Mouse (Mus musculus) forebrain, postnatal 0 days (tissue): ENCODE measurements around the gene Slc6a16. TPM values are rescaled to one million over a fixed set of nuclear protein-coding genes. Genes with fewer than 3 reads are reported as not detected.
"Not testable (repeated sequence)": the region's sequence is repeated elsewhere in the genome, so short reads cannot be mapped to it uniquely, and the experiment has no call there.

ENCODE experiments used
- ATAC-seq: fragments of 200-750 bp; cut with Nextera tagmentation; 2 replicates; pipeline ENCODE4 v1.8.0; 2017; ENCODE audit warnings: mild to moderate bottlenecking, moderate library complexity
- DNase-seq: peaks from one replicate; pipeline ENCODE4 v3.0.0-alpha.2; 2015
- H3K27ac ChIP-seq: fragments of 300-500 bp; sonication (generic); 2 replicates; pipeline ENCODE4 v1.5.1; 2014; ENCODE audit warnings: low read depth, mild to moderate bottlenecking, antibody characterized with exemption, low read length, moderate library complexity, mixed read lengths
- H3K27me3 ChIP-seq: fragments of 300-500 bp; sonication (generic); 2 replicates; pipeline ENCODE4 v1.6.1; 2014; ENCODE audit warnings: mild to moderate bottlenecking, low read length, mixed read lengths; ENCODE audit not compliant: insufficient read depth
- H3K36me3 ChIP-seq: fragments of 300-500 bp; sonication (generic); 2 replicates; pipeline ENCODE4 v1.6.1; 2014; ENCODE audit warnings: mild to moderate bottlenecking, moderate library complexity; ENCODE audit not compliant: insufficient read depth
- H3K4me1 ChIP-seq: fragments of 300-500 bp; sonication (generic); 2 replicates; pipeline ENCODE4 v1.6.1; 2014; ENCODE audit warnings: antibody characterized with exemption; ENCODE audit not compliant: insufficient read depth
- H3K4me2 ChIP-seq: fragments of 300-500 bp; sonication (generic); 2 replicates; pipeline ENCODE4 v1.6.1; 2014; ENCODE audit warnings: low read depth, mild to moderate bottlenecking, moderate library complexity
- H3K4me3 ChIP-seq: fragments of 300-500 bp; sonication (generic); 2 replicates; pipeline ENCODE4 v1.5.1; 2014; ENCODE audit warnings: low read depth, low read length, mixed read lengths
- H3K9ac ChIP-seq: fragments of 300-500 bp; sonication (generic); 2 replicates; pipeline ENCODE4 v1.6.1; 2014; ENCODE audit warnings: mild to moderate bottlenecking
- H3K9me3 ChIP-seq: fragments of 300-500 bp; sonication (generic); 2 replicates; pipeline ENCODE4 v1.6.1; 2016; ENCODE audit warnings: low read length
- CTCF ChIP-seq: sonication (generic); IDR thresholded peaks from 2 replicates; pipeline ENCODE4 v1.5.1; 2016; ENCODE audit warnings: antibody characterized with exemption, control low read depth, low read depth
- whole genome bisulfite sequencing: fragments of 180-500 bp; shearing (Covaris S2); extraction: QIAGEN DNeasy Blood & Tissue Kit; methylation state at CpG from one replicate; pipeline ENCODE4 v1.1.7; 2014; 5-methylcytosine and 5-hydroxymethylcytosine counted together
- polyA plus RNA-seq: library from polyadenylated mRNA; unstranded; fragments of >200 nt; fragmentation: Nextera tagmentation; extraction: Ambion mirVana; gene quantifications from 2 replicates; pipeline ENCODE4 v1.2.1, GENCODE M21; 2015
- total RNA-seq: library from RNA; depleted of rRNA; stranded (reverse); fragments of >200 nt; gene quantifications from 2 replicates; pipeline ENCODE4 v1.2.3, GENCODE M21; 2014

Gene Slc6a16
- total and polyA plus RNA-seq, 2 experiments from 2014 or later, result 0.24 to 1.7 TPM

DNA sequence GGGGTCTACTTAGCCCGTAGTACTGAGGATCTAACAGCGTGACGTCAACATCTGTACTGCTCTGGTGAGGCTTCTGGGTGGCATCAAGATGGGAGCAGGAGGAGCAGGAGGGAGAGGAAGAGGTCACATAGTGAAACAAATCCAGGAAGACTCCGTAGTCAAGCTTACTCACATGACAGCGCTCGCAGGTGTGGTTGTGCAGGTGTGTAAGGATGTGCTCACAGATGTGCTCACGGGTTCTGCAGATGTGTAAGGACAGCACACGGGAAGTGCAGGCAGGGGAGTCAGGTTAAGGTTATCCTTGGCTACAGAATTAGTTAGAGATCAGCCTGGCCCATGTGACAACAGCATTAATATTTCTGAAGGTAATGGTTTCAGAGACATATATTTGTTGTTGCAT, 12.9 kb downstream of the Slc6a16 start:
- Histone ChIP-seq H3K4me3 (no peak overlapping the region), H3K9me3 (no peaks in the 10 kb centered on the region), H3K27ac (no peak overlapping the region), H3K4me2 (no peak overlapping the region), H3K27me3 (no peaks in the 10 kb centered on the region), H3K9ac (no peak overlapping the region), H3K36me3 (no peaks in the 10 kb centered on the region), H3K4me1 (no peaks in the 10 kb centered on the region)
- ATAC-seq, result no peak
- TF ChIP-seq CTCF, result no peak
- no peak for DNase-seq
- WGBS, result 89% methylated on average over 8 of the region's 8 CpGs

DNA sequence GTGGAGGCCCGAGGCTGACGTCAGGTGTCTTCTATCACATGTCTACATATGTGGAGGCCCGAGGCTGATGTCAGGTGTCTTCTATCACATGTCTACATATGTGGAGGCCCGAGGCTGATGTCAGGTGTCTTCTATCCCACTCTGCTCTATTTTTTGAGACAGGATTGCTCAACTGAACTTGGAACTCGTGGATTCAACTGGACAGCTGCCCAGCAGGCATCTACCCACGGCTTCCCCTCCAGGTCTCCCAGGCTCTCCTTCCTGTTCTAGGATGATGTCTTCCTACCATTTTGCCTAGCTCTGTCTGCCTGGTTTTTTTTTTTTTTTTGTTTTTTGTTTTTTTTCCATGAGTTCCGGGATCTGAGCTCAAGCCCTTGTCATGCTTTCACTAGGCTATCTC, 14.9 kb downstream of the Slc6a16 start:
- not testable (repeated sequence) for H3K36me3 ChIP-seq, H3K4me1 ChIP-seq, H3K27me3 ChIP-seq, H3K9ac ChIP-seq, H3K4me3 ChIP-seq, DNase-seq, H3K27ac ChIP-seq, H3K9me3 ChIP-seq, ATAC-seq, H3K4me2 ChIP-seq
- 86% methylated on average over 5 of the region's 7 CpGs for WGBS

DNA sequence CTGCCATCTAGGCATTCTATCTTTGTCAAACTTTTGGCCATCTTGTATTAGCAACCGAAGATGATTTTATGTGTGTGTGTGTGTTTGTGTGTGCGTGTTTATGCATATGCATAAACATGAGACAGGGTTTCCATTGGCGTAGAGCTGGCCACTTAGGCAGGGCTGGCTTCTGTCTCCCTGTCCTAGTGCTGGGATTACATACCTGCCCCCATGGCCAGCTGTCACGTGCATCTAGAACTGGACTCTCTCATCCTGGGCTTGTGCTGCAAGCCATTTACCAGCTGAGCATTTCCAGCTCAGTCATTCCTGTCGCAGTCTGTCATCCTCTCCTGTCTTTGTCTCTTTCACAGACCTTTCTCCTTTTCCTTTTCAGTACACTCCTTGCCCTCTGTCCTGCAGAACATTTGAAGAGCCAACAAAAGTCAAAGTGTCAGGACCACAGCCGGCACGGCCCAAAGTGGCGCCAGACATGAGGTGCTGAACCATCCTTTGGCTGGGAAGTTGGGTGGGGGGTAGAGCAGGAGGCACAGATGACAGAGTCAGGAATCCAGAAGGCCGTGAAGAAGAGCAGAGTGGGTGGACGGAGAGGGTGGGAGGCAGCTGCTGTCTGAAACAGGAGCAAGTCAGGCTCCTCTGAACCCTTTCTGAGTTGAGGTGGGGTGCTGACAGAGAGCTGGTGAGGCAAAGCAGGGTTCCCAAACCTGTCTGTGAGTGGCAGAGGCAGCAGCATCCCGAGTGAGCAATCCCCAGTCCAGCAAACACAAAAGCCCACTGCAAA, 16.4 kb downstream of the Slc6a16 start:
- Histone ChIP-seq H3K9ac (no peak overlapping the region), H3K36me3 (no peaks in the 10 kb centered on the region), H3K4me1 (no peaks in the 10 kb centered on the region), H3K27ac (no peak overlapping the region), H3K9me3 (no peaks in the 10 kb centered on the region), H3K4me2 (no peak overlapping the region), H3K27me3 (no peaks in the 10 kb centered on the region), H3K4me3 (no peak overlapping the region)
- ATAC-seq (no peak), DNase-seq (no peak)
- no peak for TF ChIP-seq CTCF
- WGBS, result 64% methylated on average over 11 of the region's 11 CpGs

DNA sequence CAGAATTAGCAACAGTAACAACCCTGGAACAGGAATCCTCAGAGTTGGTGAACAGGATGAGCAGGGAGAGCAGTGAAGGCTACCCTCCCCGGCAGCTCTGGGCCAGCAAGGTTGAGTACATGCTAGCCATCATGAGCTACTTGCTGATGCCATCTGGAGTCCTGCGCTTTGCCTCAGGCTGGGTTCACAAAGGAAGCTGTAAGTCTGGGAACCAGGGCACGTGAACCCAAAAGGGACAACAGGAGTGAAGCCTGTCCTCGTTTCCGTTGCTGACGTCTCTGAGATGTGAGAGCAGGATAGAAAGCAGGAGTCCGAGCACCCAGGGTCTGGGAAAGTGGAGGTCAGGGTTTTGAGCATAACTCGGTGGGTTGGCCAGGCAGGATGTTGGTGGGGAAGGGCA, 18.4 kb downstream of the Slc6a16 start:
- H3K27ac ChIP-seq, result no peak overlapping the region
- 84% methylated on average over 8 of the region's 8 CpGs for WGBS
- no peak overlapping the region for H3K9ac ChIP-seq
- H3K36me3 ChIP-seq, result no peaks in the 10 kb centered on the region
- no peak overlapping the region for H3K4me2 ChIP-seq
- DNase-seq (no peak), ATAC-seq (no peak)
- no peaks in the 10 kb centered on the region for H3K9me3 ChIP-seq
- H3K27me3 ChIP-seq, result no peaks in the 10 kb centered on the region
- no peak overlapping the region for H3K4me3 ChIP-seq
- no peak for TF ChIP-seq CTCF
- no peaks in the 10 kb centered on the region for H3K4me1 ChIP-seq

DNA sequence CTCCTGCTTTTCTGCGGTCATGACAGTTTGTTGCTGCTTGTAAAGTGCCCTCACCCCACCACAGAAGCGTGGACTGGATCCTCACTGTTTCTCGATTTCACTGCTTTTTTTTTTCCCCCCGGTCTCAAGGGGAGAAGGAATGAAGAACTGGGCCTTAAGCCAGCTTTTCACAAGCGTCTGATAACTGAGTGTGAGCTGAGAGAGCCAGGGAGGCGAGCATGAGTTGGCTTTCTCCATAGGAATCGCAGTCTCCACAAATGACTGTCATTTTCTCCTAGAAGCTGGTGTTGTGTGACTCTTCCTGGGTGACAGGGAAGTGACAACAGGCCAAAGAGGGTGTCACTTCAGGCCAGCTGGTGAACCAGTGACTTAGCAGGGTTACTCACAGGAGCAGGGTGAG, 21.4 kb downstream of the Slc6a16 start:
- Histone ChIP-seq H3K4me1 (no peaks in the 10 kb centered on the region), H3K27me3 (no peaks in the 10 kb centered on the region), H3K4me2 (no peak overlapping the region), H3K9ac (no peak overlapping the region), H3K36me3 (no peaks in the 10 kb centered on the region), H3K9me3 (no peaks in the 10 kb centered on the region), H3K4me3 (no peak overlapping the region), H3K27ac (no peak overlapping the region)
- TF ChIP-seq CTCF, result no peak
- 42% methylated on average over 7 of the region's 7 CpGs for WGBS
- no peak for ATAC-seq
- DNase-seq, result no peak

DNA sequence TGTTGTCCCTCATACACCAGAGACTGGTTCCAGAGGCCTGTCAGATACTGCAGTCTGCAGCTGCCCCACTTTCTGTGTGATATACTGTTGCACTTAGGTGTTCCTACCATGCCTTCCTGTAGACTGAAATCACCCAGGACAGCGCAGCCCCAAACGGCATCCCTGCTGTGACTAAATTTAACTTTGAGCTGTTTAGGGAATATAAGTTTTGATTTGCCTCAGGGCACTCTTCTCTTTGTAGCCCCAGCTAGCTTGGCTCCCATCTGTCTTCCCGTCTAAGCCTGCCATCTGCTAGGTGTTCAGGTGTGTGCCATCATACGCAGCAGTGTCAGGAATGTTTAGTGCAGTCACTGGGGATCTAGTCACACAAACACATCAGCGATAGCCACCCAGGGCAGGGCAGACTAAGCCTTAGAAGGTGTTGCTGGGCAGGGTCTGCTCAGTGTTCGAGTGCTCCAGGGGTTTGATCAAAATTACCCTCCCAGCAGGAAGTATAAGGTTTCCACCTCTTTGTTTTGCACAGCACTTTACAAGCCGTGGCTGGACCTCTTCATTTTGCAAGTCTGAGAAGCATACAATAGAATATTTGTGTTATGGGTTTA, 22.2 kb downstream of the Slc6a16 start:
- ATAC-seq, result no peak; the same call in 1 of the 2 replicates
- Histone ChIP-seq H3K27me3 (no peaks in the 10 kb centered on the region), H3K9me3 (no peaks in the 10 kb centered on the region), H3K4me3 (no peak overlapping the region), H3K9ac (no peak overlapping the region), H3K36me3 (no peaks in the 10 kb centered on the region), H3K4me2 (no peak overlapping the region), H3K27ac (no peak overlapping the region), H3K4me1 (no peaks in the 10 kb centered on the region)
- no peak for TF ChIP-seq CTCF
- DNase-seq, result no peak
- WGBS, result 57% methylated on average over 7 of the region's 7 CpGs

DNA sequence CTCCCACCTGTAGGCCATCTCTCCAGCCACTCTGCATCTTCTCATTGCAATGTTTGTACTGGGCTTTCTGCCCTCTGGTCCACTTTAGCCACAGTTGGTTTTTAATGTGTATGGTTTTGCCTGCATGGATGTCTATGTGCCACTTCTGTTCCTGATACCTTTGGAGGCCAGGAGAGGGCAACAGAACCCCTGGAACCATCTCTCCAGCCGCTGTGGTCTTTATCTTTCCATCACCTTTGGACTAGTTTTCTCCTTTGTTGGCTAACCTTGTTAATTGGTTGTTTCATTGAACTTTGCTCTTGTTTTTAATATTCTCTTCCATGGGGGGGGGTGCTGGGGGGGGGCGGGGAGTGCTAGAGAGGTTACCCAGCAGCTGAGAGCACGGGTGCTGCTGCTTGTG, 23.5 kb downstream of the Slc6a16 start:
- Histone ChIP-seq H3K4me1 (no peaks in the 10 kb centered on the region), H3K9me3 (no peaks in the 10 kb centered on the region), H3K4me3 (no peak overlapping the region), H3K4me2 (no peak overlapping the region), H3K27me3 (no peaks in the 10 kb centered on the region), H3K36me3 (no peaks in the 10 kb centered on the region), H3K27ac (no peak overlapping the region), H3K9ac (no peak overlapping the region)
- WGBS, result 77% methylated on average over 3 of the region's 3 CpGs
- DNase-seq (no peak), ATAC-seq (no peak)
- TF ChIP-seq CTCF, result no peak
